Comparison of ENCODE assay signal across 34 mouse cellular contexts in genomic region chr2:156166557-156166956, GRCm38 (mm10).
"Had no signal": no experiment of that assay in that cellular context is flagged by ENCODE, and none has a peak within 500 bp of the region (broad histone marks: within the 10 kb centered on the region; RNA-seq: fewer than 3 reads in every experiment).

No protein-coding gene starts in this region.

- H3K27ac ChIP-seq: heart, embryonic 10.5 days; heart, embryonic 13.5 days; heart, embryonic 15.5 days; hindbrain, embryonic 10.5 days; hindbrain, embryonic 12.5 days; hindbrain, embryonic 13.5 days; hindbrain, embryonic 15.5 days; hindbrain, postnatal 0 days; kidney, embryonic 15.5 days; kidney, postnatal 0 days; layer of hippocampus, adult 2 months; left cerebral cortex, adult 2 months had no signal

- DNase-seq: heart, postnatal 10 days; heart, postnatal 14 days; heart, postnatal 36 days; heart, postnatal 4 days; kidney, adult 11 months; kidney, adult 18-20 months; kidney, adult 2 months; kidney, adult 8-10 months; kidney, adult 9 months; kidney, postnatal 10 days; kidney, postnatal 14 days; kidney, postnatal 25 days; kidney, postnatal 36 days; kidney, postnatal 4 days; layer of hippocampus, adult 9-11 months; layer of hippocampus, postnatal 36 days had no signal

- H3K27me3 ChIP-seq: heart, embryonic 12.5 days; heart, embryonic 13.5 days; heart, embryonic 15.5 days; hindbrain, embryonic 12.5 days; hindbrain, embryonic 13.5 days; hindbrain, embryonic 15.5 days; kidney, embryonic 15.5 days had no signal

- ATAC-seq: hindbrain, embryonic 16.5 days; hindbrain, postnatal 0 days; inflammation-experienced regulatory T-cells, adult 6 months; intestine, embryonic 16.5 days; intestine, postnatal 0 days had no signal

- H3K9me3 ChIP-seq: heart, embryonic 10.5 days; heart, embryonic 12.5 days; heart, embryonic 13.5 days; heart, embryonic 15.5 days; hindbrain, embryonic 10.5 days; hindbrain, embryonic 12.5 days; hindbrain, embryonic 13.5 days; hindbrain, embryonic 15.5 days; kidney, embryonic 15.5 days had no signal

- H3K9ac ChIP-seq: heart, embryonic 12.5 days; heart, embryonic 13.5 days; heart, embryonic 15.5 days; hindbrain, embryonic 12.5 days; hindbrain, embryonic 13.5 days; hindbrain, embryonic 15.5 days; kidney, embryonic 15.5 days had no signal

- H3K4me1 ChIP-seq: heart, embryonic 10.5 days; heart, embryonic 12.5 days; heart, embryonic 13.5 days; heart, embryonic 15.5 days; hindbrain, embryonic 10.5 days; hindbrain, embryonic 12.5 days; hindbrain, embryonic 13.5 days; hindbrain, embryonic 15.5 days; kidney, embryonic 15.5 days had no signal

- H3K4me3 ChIP-seq: heart, embryonic 10.5 days; heart, embryonic 12.5 days; heart, embryonic 13.5 days; heart, embryonic 15.5 days; hindbrain, embryonic 10.5 days; hindbrain, embryonic 12.5 days; hindbrain, embryonic 13.5 days; hindbrain, embryonic 15.5 days; kidney, embryonic 15.5 days; layer of hippocampus, adult 2 months; left cerebral cortex, adult 2 months had no signal

- H3K4me2 ChIP-seq: heart, embryonic 11.5 days; heart, embryonic 12.5 days; heart, embryonic 13.5 days; heart, embryonic 15.5 days; hindbrain, embryonic 12.5 days; hindbrain, embryonic 13.5 days; hindbrain, embryonic 15.5 days; kidney, embryonic 15.5 days had no signal
